Mouse (Mus musculus): ENCODE measurements around the gene Cd9.

The Cd9 gene

DNA sequence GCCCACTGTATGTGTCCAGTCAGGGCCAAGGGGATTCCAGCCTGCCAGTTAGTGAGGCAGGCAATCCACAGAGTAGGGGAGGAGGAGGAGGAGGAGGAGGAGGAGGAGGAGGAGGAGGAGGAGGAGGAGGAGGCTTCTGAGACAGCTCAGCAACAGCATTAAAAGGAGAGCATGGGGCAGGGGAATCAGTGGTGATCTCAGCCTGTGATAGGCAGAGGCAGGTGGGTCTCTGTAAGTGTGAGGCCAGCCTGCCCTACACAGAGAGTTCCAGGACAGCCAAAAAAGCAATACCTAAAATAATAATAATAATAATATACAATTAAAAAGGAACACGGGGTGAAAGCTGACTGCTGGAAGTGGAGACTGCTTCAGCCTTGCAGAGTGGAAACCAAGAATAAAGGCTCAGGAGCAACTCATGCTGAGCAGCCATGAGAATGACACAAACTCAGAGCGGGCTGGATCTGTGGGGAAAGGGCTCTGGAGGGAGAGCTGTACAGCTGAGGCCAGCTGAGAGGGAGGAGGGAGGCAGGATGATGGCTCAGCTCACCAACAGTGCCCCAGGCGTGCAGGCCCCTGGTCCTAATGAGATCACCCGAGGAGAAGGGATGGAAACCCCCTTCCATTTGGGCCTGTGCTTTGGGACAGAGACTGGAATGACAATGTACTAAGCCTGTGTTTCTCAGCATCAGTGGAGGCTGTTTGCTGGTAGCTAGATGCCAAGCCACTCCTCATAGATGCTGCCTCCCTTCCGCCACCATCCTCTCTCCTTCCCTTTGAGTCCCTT is 59.7 kb downstream of the Cd9 start:
- DNase-seq (ENCODE audit: low spot score in 2 of 2) = no peak

DNA sequence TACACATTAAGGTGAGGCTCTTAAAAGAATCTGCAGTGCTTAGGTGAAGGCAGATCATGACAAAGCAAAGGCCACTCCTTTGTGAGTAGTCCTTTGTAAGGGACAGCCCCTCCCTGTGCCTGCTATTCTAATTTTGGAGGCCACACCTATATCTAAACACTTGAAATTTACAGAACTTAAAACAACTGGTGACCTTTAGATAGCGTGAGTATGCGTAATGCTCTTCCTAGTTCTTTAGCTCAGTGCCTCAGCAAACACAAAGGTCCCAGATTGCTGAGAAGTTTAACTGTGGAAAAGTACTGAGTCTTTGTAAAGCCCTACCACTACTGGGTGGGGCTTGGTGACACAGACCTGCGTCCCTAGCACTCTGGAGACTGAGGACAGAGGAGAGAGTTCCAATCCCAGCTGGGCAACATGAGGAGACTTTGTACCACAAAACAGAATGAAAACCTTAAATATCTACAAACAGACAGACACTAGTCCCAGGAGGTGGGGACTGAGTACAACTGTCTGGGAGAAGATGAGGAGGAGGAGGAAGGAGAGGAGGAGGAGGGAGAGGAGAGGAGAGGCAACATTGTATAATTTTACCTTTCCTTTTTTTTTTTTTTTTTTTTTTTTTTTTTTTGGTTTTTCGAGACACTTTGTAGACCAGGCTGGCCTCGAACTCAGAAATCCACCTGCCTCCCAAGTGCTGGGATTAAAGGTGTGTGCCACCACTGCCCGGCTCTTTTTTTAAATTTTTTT is 60.7 kb downstream of the Cd9 start:
- DNase-seq (ENCODE audit: low spot score in 2 of 2) = no peak

DNA sequence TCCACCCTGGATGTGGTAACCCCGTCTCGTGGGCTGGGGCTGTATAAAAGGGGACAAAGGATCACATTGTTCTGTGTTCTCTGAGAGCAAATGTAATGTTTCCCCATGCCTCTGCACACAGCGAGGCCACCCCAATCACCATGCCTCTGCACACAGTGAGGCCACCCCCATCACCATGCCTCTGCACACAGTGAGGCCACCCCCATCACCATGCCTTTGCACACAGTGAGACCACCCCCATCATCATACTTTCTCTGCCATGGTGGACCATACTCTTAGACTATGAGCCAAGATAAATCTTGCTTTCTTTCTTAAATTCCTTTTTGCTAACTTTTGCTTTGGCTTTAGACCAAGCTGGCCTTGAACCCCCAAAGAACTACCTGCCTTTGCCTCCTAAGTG is 61.3 kb downstream of the Cd9 start:
- DNase-seq (ENCODE audit: low spot score in 2 of 2) = no peak

DNA sequence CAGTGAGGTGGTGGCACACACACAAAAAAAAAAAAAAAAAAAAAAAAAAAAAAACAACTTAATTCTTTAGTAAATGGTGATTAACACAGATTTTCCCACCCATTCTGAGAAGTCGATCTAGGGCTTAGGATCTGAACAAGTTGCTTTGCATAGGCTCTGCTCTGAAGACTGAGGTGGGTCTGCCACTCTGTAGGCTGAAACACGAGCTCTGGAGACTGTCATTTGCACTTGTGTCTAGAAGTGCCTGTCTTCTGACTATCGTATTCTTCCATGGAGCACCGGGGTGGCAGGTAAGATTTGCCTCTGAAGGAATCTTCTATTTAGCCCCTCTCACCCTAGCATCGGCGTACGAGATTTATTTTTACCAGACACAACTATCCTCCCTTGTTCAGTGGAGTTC is 62.1 kb downstream of the Cd9 start:
- DNase-seq (ENCODE audit: low spot score in 2 of 2) = no peak

DNA sequence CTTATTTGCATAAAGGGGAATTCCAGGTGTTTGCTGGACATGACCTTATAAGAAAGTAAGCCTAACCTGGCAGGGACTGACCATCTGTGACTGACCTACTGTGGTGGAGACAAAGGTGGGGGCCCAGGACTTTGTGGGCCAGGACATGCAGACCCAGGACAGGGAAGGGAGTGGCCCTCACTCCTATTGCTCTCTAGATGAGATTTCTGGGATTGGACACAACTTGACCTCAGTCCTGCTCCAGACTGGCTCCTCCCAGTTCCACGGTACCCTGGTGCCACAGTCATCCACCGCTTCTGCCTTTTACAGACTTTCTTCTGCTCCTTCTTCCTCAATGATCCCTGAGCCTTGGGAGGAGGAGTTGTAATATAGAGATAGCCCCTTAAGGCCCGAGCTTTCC is 63.6 kb downstream of the Cd9 start:
- no peak for DNase-seq (ENCODE audit: low spot score in 2 of 2)

DNA sequence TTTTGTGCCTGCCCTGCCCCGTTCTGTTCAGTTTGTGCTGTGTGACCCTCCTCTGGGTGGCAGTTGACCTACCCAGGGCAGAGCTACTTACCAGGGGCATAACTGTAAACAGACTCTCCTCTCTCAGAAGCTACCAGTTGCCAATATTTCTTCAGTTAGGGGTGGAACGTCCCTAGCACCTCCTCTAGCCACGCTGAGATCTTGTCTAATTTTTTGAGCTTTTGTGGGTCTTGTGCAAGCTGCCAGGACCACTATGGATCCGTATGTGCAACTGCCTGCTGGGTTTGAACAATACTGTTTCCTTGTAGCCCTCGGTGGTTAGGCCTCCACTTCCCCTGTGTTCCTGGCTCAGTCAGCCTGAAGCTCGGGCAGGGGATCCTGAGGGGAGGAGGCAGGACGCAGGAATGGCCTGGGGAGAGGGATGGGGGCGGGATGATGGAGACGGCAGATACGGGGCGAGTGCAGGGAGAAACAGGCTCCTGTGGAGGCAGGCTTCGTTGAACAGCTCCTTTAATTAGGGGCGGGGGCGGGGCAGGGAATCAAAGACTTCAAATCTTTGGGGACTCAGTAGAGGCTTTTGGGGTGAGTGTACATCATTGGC is 64.1 kb downstream of the Cd9 start:
- DNase-seq (ENCODE audit: low spot score in 2 of 2) = no peak

DNA sequence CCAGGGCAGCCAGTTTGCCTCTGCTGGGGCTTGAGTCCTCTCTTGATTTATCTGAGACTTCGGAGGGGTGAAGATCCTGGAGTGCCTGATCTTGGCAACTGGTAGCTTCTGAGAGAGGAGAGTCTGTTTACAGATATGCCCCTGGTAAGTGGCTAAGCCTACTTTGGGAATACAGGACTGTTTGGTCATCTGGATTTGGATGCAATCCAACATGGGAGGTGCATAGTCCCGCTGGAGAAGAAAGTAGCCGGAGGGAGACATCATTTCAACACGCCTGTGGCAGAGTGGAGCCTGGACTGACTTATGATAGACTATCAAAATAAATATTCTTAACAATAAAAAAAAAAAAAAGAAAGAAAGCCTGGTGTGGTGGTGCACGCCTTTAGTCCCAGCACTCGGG is 64.8 kb downstream of the Cd9 start:
- DNase-seq (ENCODE audit: low spot score in 2 of 2) = no peak

DNA sequence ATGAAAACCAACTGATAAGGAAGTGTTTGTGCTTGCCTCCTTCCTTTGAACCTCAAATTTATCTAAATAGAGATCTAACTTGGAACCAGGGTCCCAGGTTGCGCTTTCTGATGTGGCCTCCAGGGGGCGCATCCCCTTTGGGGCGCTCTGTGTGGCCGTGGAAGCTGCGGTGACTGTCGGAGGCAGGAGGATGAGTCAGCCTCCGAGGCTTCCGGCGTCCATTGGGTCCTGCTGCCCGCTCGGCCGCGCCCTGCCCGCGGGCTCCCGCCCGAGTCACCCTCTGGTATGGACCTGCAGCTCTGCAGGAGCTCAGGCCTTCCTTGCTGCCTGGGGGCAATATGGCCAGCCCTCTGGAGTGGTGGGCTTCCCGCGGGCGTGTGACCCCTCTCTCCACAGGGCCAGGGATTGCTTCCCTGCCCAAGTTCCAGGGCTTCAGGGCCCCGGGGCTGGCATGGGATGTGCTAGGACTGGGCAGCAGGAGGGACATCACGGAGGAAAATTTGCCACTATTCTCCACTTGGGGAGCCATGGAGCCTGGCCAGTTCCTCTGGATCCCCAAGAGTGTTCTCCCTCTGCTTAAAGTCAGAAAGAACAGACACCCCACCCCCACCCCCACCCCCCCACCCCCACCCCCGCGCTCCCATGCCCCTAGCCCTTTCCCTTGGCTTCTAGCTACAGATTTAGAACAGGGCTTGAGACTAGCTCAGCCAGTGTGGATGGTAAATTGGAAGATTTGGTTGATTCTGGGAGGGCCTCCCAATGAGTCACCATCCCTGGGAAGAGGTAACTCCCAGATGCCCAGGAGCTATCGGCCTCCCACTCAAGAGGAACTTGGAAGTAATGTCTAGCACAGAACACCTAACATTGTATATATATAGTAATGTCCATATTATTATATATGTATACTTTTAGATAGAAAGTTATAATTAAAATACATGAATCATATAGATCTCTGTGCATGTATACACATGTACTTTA is 67.9 kb downstream of the Cd9 start:
- peak; percentile 73 to 88 for DNase-seq (ENCODE audit: low spot score in 2 of 2)

DNA sequence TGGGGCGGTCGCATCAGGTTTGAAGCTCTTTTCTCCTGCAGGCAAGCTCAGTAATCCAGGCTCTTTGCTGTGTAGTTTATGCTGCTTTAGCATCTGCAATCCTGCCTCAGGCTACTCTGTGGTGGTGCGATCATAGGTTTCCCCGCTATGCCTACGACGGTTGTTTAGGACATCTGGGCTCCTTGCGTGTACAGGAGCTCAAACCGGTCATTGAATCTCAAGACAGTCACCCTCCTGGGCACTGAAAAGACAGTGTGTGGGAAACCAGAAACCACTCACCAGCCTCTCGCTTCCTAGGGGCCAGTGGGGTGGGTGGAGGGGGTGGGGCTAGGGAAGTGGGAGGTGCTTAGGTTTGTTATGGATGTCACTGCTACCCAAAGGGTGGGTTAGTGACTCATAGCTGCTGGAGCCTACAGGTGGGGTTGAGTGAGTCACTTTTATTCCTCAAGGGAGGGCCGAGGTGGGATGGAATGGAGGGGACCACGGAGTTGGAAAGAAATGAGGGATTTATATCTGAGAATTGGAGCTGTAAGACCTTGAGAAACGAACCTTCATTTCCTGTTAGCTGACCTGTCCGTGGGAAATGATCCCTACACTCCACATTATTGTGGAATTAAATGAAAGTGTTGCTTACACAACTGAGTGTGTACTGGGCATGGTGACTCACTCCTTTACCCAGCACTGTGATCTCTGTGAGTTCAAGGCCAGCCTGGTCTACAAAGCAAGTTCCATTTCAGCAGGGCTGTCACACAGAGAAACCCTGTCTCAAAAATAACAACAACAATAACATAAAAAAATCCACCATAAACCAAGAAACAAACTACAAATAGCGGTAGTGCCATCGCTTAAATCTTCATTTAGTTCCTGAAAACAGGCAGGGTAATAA is 69.1 kb downstream of the Cd9 start:
- no peak for DNase-seq (ENCODE audit: low spot score in 2 of 2)

DNA sequence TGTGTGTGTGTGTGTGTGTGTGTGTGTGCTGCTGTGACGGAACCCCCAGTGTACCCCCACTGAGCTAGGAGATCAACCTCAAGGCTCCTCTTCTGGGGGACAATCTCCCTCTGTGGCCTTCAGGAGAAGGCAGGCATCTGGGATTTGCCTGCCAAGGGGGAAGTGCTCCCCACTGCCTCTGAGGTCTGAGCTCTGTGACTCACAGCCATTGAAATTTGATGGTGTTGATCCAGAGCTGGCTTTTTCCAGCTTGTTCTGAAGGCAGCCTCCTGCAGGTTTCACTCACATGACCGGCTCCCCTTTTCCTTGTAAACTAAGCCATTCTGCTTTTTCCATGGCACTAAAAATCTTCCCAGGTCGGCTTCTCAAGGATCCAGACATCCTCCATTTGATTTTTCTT is 70.4 kb downstream of the Cd9 start:
- no peak for DNase-seq (ENCODE audit: low spot score in 2 of 2)

DNA sequence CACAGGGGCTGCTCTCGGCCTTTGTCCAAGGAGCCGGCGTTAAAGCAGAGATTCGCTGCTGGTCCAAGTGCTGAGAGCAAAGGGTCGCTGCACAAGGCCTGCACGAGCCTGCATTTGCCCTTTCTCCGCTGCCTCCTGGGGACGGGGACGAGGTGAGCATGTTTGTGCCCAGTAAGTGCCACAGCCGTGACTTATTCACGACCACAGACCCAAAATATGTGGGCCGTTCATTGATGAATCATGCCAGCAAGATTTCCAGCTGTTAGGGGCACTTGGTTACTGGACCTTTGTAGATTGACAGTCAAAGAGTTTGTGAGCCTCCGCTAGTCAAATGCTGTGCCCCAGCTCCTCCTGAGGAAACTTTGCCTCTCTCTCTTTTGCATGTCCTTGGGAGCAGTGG is 71.1 kb downstream of the Cd9 start:
- no peak for DNase-seq (ENCODE audit: low spot score in 2 of 2)

DNA sequence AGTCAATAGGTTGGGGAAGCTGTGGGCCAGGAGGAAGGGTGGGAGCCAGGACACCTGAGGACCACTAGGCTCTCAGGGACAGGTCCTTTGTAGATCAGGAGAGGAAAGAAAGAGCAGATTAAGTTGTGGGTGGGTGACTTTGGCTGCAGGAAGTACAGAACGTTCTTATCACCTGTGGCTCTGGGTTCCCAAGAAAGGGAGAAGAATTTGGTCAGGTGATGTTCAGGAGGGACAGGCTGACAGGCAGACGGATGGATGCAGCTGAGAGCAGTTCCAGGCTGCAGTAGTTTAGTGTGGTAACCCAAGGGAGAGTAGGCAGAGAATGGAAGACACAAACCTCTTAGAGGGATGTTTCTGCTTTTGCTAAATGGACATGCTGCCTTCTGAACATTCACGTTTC is 71.5 kb downstream of the Cd9 start:
- DNase-seq (ENCODE audit: low spot score in 2 of 2) = no peak

DNA sequence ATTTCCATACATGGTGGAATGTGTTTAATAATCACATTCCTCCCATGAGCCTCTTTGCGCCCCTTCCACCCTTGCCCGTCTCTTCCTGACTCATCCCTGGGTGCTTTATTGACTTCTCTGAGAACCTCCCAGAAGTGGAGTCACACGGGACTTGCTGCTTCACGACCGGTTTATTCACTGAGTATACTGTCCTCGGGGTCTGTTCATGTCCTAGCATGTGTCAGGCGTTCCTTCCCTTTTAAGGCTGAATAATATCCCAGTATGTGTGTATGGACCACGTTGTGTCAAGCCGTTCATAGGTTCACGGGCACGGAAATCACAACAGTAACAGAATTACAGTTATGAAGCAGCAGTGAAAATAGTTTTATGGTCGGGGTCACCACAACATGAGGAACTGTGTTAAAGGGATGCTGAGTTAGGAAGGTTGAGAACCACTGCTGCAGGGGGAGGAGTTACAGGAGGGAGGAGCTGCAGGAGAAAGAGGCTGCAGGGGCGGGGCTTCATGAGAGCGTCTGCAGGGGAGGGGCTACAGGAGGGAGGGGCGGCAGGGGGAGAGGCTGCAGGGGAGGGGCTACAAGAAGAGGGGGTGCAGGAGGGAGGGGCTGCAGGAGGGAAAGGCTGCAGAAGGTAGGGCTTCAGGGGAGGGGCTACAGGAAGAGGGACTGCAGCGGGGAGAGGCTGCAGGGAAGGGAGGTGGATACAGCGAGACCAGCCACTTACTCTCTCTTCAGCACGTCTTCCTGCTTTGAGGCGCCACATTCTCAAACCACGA is 72.4 kb downstream of the Cd9 start:
- DNase-seq (ENCODE audit: low spot score in 2 of 2) = no peak

DNA sequence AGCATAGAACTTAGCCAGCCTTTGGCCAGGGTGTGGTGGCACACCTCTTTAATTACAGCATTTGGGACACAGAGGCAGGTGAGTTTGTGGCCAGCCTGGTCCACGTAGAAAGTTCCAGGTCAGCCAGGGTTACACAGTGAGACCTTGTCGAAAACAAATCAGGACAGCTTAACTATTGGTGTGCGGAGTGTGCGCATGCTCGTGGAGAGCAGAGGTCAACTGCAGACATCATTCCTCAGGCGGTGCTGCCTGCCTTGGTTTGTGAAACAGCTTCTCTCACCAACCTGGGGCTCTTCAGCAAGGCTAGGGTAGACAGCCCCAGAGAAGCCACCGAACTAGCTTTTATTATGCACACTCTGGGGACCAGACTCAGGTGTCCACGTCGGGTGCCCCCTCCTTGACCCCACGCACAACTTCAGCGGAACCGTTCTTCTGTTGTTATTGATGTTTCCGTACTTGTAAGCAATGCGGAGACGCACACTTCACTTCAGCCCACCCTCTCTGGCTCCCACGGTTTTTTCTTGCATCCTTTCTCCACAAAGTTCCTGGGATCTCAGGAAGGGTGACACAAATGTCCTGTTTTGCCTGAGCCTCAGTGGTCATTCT is 74.0 kb downstream of the Cd9 start:
- no peak for DNase-seq (ENCODE audit: low spot score in 2 of 2)

DNA sequence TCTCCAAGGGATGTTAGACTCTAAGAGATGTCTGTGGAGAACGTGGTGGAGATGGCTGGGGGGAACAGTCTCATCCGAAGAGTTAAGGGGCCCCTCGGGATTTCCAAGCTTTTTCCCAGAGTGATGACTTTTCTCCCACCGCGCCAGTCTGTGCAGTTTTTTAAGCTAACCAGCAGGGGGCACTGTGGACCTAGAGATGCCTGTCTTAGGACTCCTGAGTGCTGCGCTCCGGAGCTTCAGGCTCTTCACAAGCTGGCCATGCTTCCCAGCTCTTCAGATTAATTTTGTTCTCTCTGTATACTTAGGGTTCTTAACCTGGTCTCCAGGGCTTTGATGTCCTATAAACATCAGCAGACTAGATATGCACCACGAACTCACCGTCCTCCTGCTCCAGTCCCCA is 75.8 kb downstream of the Cd9 start:
- DNase-seq (ENCODE audit: low spot score in 2 of 2) = peak; percentile 71 to 85

DNA sequence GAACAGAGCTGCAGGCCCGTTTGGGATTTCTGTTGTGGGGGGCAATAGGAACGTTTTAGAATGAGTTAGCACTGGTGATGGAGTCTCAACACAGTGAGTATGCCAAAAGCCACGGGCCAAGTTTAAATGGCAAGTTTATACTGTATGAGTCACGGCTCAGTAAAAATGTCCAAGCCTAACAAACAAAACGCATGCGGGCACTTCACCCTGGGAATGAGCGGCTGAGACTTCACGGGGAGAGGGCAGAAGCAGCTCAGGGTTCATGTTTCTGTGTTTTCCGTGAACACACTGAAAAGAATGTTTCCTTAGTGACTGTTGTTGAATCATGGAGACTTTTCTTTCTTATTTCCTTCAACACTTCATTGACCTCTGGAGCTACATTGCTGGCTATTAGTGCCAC is 81.3 kb downstream of the Cd9 start:
- no peak for DNase-seq (ENCODE audit: low spot score in 2 of 2)

DNA sequence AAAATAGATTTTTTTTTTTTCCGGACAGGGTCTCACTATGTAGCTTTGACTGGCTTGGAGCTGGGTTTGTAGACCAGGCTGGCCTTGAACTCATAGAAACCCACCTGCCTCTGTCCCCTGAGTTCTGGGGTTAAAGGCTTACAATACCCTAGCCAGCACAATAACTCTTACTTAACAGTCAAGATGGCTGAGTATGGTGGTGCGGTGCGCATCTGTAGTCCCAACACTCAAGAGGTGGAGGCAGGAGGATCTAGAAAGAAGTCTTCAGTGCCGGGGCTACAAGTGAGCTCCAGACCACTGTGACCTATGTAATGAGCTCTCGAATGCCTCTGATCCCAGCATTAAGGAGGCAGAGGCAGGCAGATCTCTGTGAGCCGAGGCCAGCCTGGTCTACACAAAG is 82.9 kb downstream of the Cd9 start:
- DNase-seq (ENCODE audit: low spot score in 2 of 2) = no peak

DNA sequence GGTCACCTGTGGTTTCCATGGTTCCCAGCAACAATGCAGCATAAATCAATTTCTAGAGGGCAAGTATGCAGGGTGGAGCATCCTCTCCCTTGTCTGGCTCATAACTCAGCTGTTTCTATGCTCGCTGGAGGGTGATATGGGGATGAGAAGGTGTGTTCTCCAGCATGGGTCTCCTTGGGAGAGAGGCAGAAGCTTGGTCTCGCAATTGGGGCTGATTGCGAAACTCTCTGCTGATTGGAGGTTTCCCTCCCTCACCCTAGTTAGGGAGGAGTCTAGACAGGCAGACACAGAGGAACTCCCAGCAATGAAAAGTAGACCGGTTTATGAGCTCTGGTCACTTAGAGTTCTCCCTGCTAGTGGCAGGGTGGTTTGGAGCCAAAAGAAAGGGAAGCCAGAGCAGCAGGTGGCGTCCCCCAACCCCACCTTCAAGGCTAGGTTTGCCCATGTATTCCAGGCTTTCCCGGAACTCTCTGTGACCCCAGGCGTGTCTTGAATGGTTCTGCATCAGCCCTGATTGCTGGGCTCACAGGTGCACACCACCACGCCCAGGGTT is 83.5 kb downstream of the Cd9 start:
- no peak for DNase-seq (ENCODE audit: low spot score in 2 of 2)

DNA sequence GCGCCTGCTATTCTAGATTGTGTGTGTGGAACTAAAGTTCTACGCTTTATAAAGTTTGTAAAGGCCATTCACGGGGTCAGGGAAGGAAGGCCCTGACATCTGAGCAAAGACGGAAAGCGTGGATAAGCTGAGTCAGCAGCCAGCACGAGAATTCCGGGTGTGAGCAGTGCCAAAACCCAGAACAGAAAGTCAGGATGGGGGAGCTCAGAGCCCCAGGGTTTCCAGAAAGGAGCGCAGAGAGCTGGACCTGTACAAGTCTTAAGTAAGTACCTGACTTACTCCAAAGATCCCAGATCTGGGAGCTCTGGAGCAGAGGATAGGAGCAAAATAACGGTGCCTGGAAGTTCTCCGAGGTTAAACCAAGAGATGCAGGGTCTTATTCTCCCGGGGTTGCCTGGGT is 84.0 kb downstream of the Cd9 start:
- no peak for DNase-seq (ENCODE audit: low spot score in 2 of 2)

Measured in cerebellum, postnatal 4 days (tissue).